Mouse (Mus musculus) regulatory T cell (primary cell): ENCODE measurements at regions not wholly inside any gene's neighbourhood (a gene's known extent, or its start where the extent isn't known, plus 50 kb on each side); places are given as distances from the start of the nearest gene placed in this dataset.

Source experiments
- in situ Hi-C: fragments of 300-600 bp; cut with MboI, MseI; formaldehyde crosslinking; loops from one replicate; pipeline ENCODE4 v1.15.1; 2025; ENCODE audit warnings: high pct_unique_total_duplicates

GRCm38 (mm10) chr3:63036691-63037090 is 204.6 kb upstream of the Mme start:
- in situ Hi-C loops: no loop called here

- in situ Hi-C loops: no loop called here
Measured at GRCm38 (mm10) chr3:63070786-63071185, 170.6 kb upstream of the Mme start.

- in situ Hi-C loops: no loop called here
Measured at GRCm38 (mm10) chr3:63073051-63073450, 168.3 kb upstream of the Mme start.

- in situ Hi-C loops: no loop called here
Measured at GRCm38 (mm10) chr3:63078181-63078580, 163.2 kb upstream of the Mme start.

GRCm38 (mm10) chr3:63082161-63082560 is 159.2 kb upstream of the Mme start:
- in situ Hi-C loops: no loop called here

- in situ Hi-C loops: no loop called here
Measured at GRCm38 (mm10) chr3:63085426-63085825, 155.9 kb upstream of the Mme start.

GRCm38 (mm10) chr3:63092901-63093300 is 148.4 kb upstream of the Mme start:
- in situ Hi-C loops: no loop called here

GRCm38 (mm10) chr3:63115216-63115615 is 126.1 kb upstream of the Mme start:
- in situ Hi-C loops: no loop called here

GRCm38 (mm10) chr3:63131883-63132282 is 109.5 kb upstream of the Mme start:
- in situ Hi-C loops: no loop called here

- in situ Hi-C loops: no loop called here
Measured at GRCm38 (mm10) chr3:63137391-63138147, 103.8 kb upstream of the Mme start.

- in situ Hi-C loops: no loop called here
Measured at GRCm38 (mm10) chr3:63146237-63146636, 95.1 kb upstream of the Mme start.

GRCm38 (mm10) chr3:63182411-63183166 is 58.7 kb upstream of the Mme start:
- in situ Hi-C loops: loop anchor here (10.0 kb wide), 1 partner anchor 672 kb away; no protein-coding TSS in a partner anchor

- in situ Hi-C loops: loop anchor here (10.0 kb wide), 1 partner anchor 667 kb away; no protein-coding TSS in a partner anchor
Measured at GRCm38 (mm10) chr3:63187836-63188440, 53.4 kb upstream of the Mme start.
